Mouse (Mus musculus): Measurements from ENCODE around the gene Unc13a.

Gene Unc13a

GRCm38 (mm10) chr8:71665331-71666130 is 6.0 kb downstream of the Unc13a start:
- DNase-seq (ENCODE audit: low spot score in 2 of 2) = peak; percentile 53 to 64

- peak; percentile 68 to 76 for DNase-seq (ENCODE audit: low spot score in 2 of 2)
Observed at GRCm38 (mm10) chr8:71660325-71661120, 11.0 kb downstream of the Unc13a start.

GRCm38 (mm10) chr8:71659751-71660150 is 11.8 kb downstream of the Unc13a start:
- no peak for DNase-seq (ENCODE audit: low spot score in 2 of 2)

DNA sequence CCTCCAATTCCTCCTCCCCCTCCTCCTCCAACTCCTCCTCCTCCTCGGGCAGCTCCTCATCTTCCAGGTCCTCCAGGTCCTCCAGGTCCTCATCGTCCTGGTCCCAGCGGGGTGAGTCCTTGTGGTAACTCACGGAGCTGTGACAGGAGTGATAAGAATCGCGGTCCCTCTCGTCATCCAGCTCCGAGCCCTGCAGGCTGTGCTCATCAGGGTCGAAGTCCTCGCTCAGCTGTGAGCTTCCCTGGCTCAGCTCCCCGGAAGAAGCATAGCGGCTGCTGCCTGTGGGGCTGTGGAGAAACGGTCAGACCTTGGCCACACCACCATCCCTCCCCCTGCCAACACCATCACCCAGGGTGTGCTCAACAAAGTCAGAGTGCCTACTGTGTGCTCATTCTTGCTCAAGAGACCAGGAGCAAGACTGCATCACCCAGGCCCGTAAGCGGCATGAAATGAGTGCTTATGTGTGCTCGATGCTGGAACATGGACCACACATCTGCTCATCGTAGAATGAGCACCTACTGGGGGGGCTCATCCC is 13.0 kb downstream of the Unc13a start:
- DNase-seq (ENCODE audit: low spot score in 2 of 2) = no peak

- DNase-seq (ENCODE audit: low spot score in 2 of 2) = no peak
Observed at GRCm38 (mm10) chr8:71657816-71658215, 13.7 kb downstream of the Unc13a start.

DNA sequence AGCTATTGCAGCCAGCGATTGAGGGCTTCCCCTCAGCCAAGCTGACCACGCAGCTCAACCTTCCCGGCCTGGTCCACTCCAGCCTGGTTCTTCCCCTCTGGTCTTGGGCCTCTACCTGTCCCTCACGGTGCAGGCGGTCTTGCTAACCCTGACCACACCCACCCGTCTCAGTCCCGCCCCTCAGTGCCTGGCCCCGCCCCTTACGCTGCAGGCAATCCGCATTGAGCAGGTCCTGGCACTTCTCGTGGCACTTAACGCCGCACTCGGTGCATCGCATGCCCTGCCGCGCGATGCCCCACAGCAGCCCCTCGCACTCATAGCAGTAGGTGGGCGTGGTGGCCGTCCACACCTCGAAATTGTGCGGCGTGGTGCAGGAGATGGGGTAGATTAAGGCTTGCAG is 17.0 kb downstream of the Unc13a start:
- DNase-seq (ENCODE audit: low spot score in 2 of 2) = no peak

DNA sequence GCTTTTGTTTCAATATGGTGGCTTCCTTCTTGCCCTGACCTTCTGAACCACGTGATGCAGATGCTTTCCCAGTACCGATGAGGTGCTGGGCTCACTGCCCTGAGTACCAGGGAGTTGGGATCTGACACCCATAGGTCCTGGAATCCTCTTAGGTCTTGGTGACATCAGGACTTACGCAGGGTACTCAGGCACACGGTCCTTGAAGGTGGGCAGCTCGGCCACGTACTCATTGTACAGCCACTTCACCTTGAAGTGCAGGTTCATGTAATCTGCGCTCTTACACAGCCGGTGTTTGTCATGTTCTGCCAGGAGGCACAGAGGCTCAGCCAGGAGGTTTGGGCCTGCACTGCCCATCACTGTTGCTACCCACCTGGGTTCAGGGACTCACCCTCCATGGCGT is 26.0 kb downstream of the Unc13a start:
- no peak for DNase-seq (ENCODE audit: low spot score in 2 of 2)

DNA sequence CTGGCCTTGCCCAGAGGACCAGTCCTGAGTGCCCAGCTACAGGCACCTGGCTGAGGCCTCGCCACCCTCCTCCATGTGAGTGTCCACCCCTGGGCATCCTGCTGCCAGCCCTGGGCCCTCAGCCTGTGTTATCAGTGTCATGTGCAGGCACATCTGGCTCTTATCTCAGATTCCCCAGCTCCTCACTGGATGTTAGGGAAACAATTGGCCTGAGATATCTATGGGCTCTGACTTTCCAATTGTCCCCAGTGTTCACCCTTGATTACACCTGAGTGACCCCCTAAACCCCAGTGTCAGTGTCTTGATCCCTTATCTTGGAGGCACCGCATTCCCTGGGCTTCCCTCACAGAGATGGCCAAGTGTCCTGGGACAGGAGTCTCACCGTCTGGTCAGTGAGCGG is 32.2 kb downstream of the Unc13a start:
- no peak for DNase-seq (ENCODE audit: low spot score in 2 of 2)

DNA sequence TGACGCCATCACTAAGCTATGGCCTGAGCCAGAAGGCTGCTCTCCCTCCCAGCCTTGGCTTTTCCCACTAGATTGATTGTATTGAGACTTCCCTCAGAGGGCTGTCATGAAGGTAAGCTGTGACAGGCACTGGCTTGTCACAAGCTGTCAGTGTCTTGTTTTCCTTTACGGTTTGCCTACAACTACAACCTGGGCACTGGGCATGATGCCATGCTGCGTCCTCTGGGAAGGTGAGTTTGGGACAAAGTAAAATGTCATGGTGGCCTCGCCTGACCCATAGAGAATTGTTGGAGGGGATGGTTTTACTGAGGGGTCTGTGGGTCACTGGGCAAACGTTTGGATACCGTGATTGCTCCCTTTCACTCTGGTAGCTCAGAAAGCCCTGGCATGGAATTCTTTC is 33.2 kb downstream of the Unc13a start:
- no peak for DNase-seq (ENCODE audit: low spot score in 2 of 2)

DNA sequence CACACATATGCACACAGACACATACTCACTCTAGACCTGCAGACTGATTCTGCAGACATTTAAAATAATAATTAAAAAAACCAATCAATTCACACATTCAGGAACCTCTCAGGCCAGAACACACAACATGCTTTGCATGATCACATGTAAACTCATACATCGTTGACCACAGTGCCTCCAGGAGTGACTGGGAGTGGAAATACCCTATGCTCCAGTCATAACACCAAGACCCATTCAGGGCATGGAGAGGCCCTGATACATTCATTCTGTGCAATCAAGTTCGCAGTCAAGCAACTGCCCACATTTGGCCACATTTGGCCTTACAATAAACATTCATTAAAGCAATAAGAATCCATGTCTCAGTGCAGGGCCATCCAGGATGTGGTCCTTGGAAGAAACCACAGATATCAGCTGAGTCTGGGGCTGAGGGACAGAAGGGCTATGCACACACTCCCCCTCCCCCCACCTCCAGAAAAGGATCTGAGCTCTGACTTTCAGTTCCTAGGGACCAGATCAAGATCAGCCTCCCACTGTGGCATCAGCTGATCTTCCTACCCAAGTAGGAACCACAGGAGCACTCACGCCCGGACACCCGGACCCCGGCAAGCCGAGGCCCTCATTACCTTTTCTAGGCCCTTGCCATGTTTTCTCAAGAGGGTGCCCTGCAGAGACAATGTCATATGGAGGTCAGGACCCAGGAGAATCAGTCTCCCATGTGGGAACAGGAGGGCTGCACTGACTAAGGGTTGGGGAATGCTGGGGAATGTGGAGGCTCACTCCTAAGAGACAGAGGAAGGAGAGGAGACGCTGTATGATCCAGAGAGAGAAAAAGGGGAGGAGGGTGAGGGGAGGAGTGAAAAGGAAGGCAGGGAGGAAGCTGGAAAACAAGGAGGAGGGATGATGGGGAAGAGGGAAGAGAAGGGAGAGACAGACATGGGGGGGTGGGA is 34.1 kb downstream of the Unc13a start:
- DNase-seq (ENCODE audit: low spot score in 2 of 2) = no peak

DNA sequence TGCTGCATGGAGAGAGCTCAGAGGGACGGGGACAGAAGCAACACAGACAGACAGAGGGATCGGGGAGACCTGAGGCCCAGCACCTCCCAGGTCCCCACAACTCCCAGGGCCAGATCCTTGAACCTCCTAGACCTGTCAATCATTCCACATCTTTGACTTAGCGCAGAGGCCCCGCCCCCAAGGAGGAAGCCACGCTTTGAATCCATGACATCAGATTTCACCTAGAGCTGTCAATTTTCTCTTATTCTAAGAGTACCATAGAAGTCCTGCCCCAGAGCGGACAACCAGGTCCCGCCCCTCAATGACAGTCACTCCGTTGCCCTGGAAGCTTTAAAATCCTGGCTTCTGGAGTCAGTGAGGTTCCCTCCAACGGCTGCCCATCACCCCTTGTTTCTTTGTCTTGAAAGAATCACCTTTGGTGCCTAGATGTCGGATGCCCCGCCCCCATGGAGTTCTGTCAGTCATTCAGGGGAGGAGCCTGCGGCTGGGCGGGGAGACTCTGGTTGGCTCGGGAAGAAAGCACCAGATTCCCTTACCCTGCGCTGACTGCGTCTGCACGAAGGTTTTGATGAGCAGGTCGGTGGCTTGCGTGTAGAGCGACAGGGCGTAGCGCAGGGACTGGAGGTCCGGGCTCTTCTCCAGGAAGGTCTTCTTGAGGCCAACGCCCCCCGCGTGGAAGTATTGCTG is 37.4 kb downstream of the Unc13a start:
- peak; percentile 61 to 65 for DNase-seq (ENCODE audit: low spot score in 2 of 2)

DNA sequence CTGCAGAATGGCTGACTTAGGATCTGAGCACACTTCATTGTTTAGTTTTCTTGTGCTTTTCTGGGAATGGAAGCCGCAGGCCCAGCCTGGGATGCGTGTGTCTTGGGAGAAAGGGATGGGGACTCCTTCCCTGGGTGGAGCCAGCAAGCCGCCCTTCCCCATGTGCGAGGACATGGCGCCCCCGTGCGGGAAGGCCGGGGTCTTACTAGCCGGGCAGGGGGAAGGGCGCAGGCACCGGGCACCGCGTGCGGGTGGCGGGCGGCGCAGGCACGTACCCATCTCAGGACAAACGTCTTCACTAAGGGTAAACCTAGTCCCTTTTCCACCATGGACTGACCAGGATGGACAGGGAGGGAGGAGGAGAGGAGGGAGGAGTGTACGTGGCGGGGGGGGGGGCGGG is 38.4 kb downstream of the Unc13a start:
- peak; percentile 73 to 74 for DNase-seq (ENCODE audit: low spot score in 2 of 2)

GRCm38 (mm10) chr8:71631897-71632296 is 39.7 kb downstream of the Unc13a start:
- DNase-seq (ENCODE audit: low spot score in 2 of 2) = no peak

DNA sequence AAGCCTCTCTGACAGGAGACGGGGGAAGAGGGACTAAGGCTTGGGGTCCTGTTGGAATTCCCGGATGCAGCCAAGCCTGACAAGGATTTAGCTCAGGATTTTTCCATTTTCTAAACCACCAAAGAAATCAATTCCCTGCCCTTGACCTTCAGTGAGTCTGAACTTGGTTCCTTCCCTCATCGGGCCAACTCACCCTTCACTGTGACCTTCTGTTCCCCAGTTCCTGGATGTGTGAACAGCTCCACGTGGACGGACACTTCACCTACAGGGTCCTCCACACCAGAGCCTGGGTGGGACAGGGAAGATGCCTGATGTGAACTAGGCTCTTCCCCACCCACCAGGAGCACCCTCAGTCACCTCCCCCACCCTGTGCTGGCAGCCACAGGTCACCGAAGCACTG is 40.8 kb downstream of the Unc13a start:
- DNase-seq (ENCODE audit: low spot score in 2 of 2) = no peak

DNA sequence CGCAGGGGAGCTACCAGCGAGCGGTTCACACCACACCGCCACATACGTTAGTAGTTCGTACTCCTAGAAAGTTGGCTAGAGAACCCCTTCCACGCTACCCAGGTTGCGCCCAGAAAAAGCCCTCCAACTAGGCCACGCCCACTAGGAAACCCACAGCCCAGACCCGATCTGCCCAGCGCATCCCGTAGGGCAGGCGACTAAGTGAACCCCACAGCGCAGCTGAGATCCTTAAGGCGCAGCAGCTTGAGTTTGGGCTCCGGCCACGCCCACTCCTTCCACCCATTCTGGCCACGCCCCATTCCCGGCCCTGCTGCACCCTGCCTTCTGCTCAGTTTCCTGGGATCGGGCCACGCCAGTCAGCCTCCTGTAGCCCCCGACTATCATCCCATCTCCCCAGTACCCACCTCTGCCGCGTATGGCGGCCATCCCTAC is 41.8 kb downstream of the Unc13a start:
- peak; percentile 40 to 60 for DNase-seq (ENCODE audit: low spot score in 2 of 2)

GRCm38 (mm10) chr8:71629096-71629697 is 42.4 kb downstream of the Unc13a start:
- peak; percentile 91 to 92 for DNase-seq (ENCODE audit: low spot score in 2 of 2)

- DNase-seq (ENCODE audit: low spot score in 2 of 2) = no peak
Observed at GRCm38 (mm10) chr8:71628396-71629095, 43.0 kb downstream of the Unc13a start.

GRCm38 (mm10) chr8:71627265-71628099 is 44.1 kb downstream of the Unc13a start:
- no peak for DNase-seq (ENCODE audit: low spot score in 2 of 2)

GRCm38 (mm10) chr8:71626753-71627152 is 44.8 kb downstream of the Unc13a start:
- no peak for DNase-seq (ENCODE audit: low spot score in 2 of 2)

Data from spleen, postnatal 36 days (tissue).